Mouse (Mus musculus) megakaryocyte, embryonic 14.5 days (primary cell): Measurements from ENCODE around the gene Actn2. TPM values are rescaled to one million over a fixed set of nuclear protein-coding genes. Genes with fewer than 3 reads are reported as not detected.

ENCODE experiments used
- H3K27me3 ChIP-seq: replicated peaks from 2 replicates; pipeline ENCODE3; 2012; ENCODE audit warnings: inconsistent platforms
- H3K36me3 ChIP-seq: replicated peaks from 2 replicates; pipeline ENCODE3; 2012; ENCODE audit warnings: low read length, inconsistent platforms, mixed read lengths
- H3K4me1 ChIP-seq: 2 replicates; pipeline ENCODE4 v1.6.1; 2012; ENCODE audit warnings: inconsistent platforms
- H3K4me3 ChIP-seq: replicated peaks from 2 replicates; pipeline ENCODE3; 2012; ENCODE audit warnings: moderate library complexity, mild to moderate bottlenecking, inconsistent platforms
- H3K9me3 ChIP-seq: 2 replicates; pipeline ENCODE4 v1.6.1; 2012; ENCODE audit warnings: inconsistent platforms
- FLI1 ChIP-seq: IDR thresholded peaks from 2 replicates; pipeline ENCODE4 v1.6.1; 2012; ENCODE audit warnings: low read length, inconsistent platforms, mixed read lengths
- GATA1 ChIP-seq: IDR thresholded peaks from 3 replicates; pipeline ENCODE4 v1.6.1; 2012; ENCODE audit warnings: mixed read lengths, low read length, inconsistent platforms, borderline replicate concordance
- polyA plus RNA-seq: library from polyadenylated mRNA; stranded (reverse); fragments of >175 nt; gene quantifications from 2 replicates; pipeline ENCODE4 v1.2.3, GENCODE M21; 2012; ENCODE audit warnings: low replicate concordance; ENCODE audit not compliant: insufficient read depth

Gene Actn2
- polyA plus RNA-seq, 1 experiment = 0.04 TPM

DNA sequence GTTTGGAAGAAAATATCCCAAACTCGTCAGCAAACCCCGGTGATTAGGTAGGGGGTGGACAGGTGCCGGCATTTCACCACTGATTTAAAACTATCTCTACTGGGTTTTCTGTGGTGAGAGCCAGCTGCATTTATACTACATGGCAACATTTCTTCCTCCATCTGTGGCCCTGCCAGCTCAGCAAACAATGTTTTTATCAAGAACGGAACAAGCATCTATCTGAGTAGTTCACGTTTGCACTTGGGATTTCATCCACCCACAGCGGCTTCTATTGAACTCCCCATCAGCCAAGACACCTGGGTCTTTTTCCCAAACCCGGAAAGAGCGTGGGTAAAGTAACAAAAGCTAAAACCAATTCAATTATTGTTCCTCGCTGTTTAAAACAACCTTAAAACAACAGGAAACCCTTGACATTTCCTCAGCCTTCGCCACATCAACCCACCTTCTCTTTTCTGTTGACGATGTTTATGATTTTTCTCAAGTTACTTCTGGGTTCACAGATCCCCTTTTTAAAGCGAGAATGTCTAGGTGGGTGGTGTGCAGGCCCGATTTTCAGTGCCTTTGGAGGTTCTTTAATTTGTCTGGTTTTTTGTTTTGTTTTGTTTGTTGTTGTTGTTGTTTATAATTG lies 8.8 kb upstream of the Actn2 start:
- TF ChIP-seq FLI1 (no peak), GATA1 (no peak)
- Histone ChIP-seq H3K9me3 (0 out of 2 replicates have a peak, but pooled peaks cover 3% of the 10 kb centered on the region), H3K27me3 (no peaks in the 10 kb centered on the region), H3K4me1 (no peaks in the 10 kb centered on the region), H3K36me3 (no peaks in the 10 kb centered on the region), H3K4me3 (no peak overlapping the region)

DNA sequence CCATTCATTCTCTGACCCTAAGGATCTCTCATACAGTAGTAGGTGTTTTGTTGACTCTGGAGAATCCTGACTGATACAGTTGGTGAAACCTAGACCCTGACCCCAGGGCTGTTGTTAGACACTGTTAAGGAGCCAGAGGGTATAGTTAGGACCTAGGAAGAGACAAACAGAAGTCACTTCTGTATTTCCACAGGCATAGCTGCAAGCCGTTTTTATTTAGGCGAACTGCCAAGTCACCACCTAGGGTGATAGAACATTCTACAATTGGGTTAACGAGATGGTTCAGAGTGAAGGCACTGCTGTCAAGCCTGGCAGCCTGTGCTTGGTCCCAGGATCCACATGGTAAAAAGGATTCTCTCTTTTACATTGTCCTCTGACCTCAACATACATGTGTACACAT lies 6.3 kb upstream of the Actn2 start:
- Histone ChIP-seq H3K4me3 (no peak overlapping the region), H3K4me1 (no peaks in the 10 kb centered on the region)

DNA sequence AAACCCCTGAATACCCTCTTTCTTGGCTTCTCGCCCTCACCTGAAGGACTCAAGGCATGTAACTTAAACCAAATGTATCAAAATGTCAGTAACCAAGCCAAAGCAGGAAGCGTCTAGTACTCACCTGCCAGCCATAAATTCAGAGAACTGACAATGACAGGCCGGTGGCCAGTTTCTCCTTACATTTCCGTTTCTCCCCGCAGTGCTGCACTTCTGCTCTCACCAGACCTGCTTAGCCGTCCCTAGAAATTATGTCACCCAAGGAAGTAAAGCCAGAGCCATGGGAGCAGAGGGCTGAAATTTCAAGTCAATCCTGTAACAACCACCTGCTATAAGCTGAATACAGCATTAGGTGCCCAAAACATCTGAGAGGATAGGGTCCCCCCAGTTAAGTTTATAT lies 887 bp upstream of the Actn2 start:
- Histone ChIP-seq H3K9me3 (peaks cover 3% of the 10 kb centered on the region; the same call in 1 of the 2 replicates), H3K4me3 (no peak overlapping the region), H3K27me3 (peaks cover 24% of the 10 kb centered on the region), H3K36me3 (no peaks in the 10 kb centered on the region), H3K4me1 (peaks cover 9% of the 10 kb centered on the region)
- no peak for TF ChIP-seq FLI1
- no peak for TF ChIP-seq GATA1

More for the DNA sequence above, 6.3 kb upstream of the Actn2 start:
- H3K9me3 ChIP-seq = no peaks in the 10 kb centered on the region
- no peaks in the 10 kb centered on the region for H3K27me3 ChIP-seq
- TF ChIP-seq FLI1 = no peak
- TF ChIP-seq GATA1 = no peak
- no peaks in the 10 kb centered on the region for H3K36me3 ChIP-seq

DNA sequence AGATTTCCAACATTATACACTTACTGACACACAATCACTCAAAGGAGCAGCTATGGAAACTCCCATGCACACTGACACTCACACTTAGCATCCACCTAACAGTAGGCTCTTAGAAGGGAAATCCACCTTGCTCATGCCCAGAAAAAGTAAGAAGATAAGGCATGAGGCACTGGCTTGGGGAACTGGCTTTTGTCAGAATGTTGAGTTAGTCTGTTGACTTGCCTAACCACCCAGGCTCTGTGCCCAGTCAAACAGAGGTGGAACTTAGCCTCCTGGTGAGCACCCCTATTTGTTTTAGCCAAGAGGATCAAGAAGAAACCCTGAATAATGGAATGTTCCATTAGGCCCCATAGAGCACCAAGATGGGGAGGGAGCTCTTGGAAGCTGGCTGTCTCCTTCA lies 1.1 kb downstream of the Actn2 start:
- Histone ChIP-seq H3K9me3 (peaks cover 3% of the 10 kb centered on the region; the same call in 1 of the 2 replicates), H3K36me3 (no peaks in the 10 kb centered on the region), H3K4me3 (no peak overlapping the region), H3K4me1 (peaks cover 9% of the 10 kb centered on the region), H3K27me3 (peaks cover 24% of the 10 kb centered on the region)
- TF ChIP-seq FLI1 (no peak), GATA1 (no peak)

DNA sequence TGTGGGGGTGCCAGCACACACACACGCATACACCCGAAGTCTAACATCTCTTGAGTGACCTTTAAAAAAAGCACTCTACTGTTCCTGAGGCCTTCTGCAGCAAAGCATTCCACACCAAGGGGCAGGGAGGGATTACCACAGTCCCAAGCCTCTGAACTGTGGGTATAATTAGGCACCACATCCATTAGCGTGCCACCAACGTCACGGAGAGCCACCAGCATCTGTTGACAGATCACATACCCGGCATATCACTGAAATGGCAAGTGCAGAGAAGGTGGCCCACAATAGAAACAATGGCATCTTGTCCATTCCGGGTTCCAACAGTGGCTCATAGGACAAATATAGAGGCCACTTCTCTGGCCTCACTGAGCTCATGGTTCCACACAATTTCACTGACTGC lies 2.8 kb downstream of the Actn2 start:
- Histone ChIP-seq H3K27me3 (peaks cover 24% of the 10 kb centered on the region), H3K4me3 (no peak overlapping the region), H3K9me3 (peaks cover 3% of the 10 kb centered on the region; the same call in 1 of the 2 replicates), H3K4me1 (peaks cover 14% of the 10 kb centered on the region), H3K36me3 (no peaks in the 10 kb centered on the region)
- TF ChIP-seq FLI1 (no peak), GATA1 (no peak)

DNA sequence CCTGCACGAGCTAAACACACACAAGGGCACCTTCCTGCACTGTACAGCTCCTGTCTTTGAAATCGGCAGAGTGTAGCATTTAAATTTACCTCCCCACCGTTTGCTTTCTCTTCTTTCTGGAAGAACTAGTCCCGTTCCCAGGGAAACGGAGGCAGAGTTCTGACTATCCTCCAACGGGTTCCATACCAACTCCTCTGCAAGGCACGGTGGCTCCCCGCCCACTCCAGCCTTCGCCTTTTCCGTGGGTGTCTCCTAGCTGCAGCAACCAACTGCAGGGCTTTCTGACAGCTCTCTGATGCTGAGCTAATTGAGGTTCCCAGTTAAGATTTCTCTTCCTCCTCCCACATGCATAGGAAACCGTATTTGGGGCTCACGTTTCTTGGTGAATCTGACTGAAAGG lies 6.5 kb downstream of the Actn2 start:
- Histone ChIP-seq H3K4me3 (no peak overlapping the region), H3K9me3 (no peaks in the 10 kb centered on the region), H3K27me3 (peaks cover 4% of the 10 kb centered on the region), H3K36me3 (no peaks in the 10 kb centered on the region), H3K4me1 (peaks cover 5% of the 10 kb centered on the region; the same call in 1 of the 2 replicates)
- no peak for TF ChIP-seq FLI1
- TF ChIP-seq GATA1 = no peak

DNA sequence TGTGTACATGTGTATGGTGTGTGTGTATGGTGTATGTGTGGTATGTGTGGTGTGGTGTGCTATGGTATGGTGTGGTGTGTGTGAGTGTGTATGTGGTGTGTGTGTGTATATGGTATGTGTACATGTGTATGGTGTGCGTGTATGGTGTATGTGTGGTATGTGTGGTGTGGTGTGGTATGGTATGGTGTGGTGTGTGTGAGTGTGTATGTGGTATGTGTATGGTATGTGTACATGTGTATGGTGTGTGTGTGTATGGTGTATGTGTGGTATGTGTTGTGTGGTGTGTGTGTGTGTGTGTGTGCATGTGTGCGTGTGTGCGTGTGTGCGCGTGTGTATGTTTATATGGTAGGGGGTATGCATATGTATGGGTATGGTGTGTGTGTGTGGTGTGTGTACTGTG lies 9.0 kb downstream of the Actn2 start:
- no peak for TF ChIP-seq GATA1
- TF ChIP-seq FLI1 = no peak
- peaks cover 5% of the 10 kb centered on the region; the same call in 1 of the 2 replicates for H3K4me1 ChIP-seq
- peaks cover 2% of the 10 kb centered on the region for H3K27me3 ChIP-seq
- H3K4me3 ChIP-seq = peak overlapping the region; percentile 10
- H3K36me3 ChIP-seq = no peaks in the 10 kb centered on the region
- H3K9me3 ChIP-seq = no peaks in the 10 kb centered on the region

DNA sequence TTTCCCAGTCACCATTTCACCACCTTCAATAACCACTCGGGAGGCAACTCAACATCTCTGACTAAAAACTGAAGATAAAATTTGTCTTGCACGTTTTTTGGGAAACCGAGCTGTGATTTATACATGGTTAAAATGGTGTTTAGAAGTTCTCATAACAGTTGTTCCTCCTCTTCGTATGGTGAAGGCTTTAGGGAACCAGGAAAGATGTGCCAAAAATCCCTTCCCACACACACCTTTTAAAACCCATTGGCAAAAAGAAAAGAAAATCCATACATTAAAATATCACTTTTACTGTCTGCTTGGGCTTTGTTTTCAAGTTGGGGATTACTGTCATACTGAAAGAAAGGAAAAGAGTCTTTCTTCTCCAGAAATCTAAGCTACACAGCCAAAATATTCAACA lies 12.2 kb downstream of the Actn2 start:
- no peak for TF ChIP-seq FLI1
- TF ChIP-seq GATA1 = no peak
- H3K36me3 ChIP-seq = no peaks in the 10 kb centered on the region
- H3K27me3 ChIP-seq = peaks cover 2% of the 10 kb centered on the region
- H3K4me3 ChIP-seq = no peak overlapping the region
- H3K9me3 ChIP-seq = no peaks in the 10 kb centered on the region
- H3K4me1 ChIP-seq = peaks cover 5% of the 10 kb centered on the region; the same call in 1 of the 2 replicates

DNA sequence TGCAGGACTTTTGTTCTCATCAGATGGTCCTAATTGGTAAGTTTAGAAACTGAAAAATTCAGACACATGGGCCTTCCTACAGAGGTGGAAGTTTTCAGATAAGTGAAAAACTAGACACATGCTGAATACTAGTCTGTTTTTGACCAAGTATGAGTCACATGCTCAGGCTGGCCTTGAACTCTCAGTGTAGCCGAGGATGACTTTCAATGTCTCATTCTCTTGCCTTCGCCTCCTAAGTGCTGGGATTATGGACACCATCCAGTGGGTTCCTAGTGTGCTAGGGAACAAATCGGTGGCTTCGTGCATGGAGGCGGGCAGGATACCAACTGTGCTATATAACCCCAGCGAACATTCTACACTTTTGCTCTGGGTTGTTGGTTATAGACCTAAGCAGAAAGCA lies 13.0 kb downstream of the Actn2 start:
- Histone ChIP-seq H3K9me3 (no peaks in the 10 kb centered on the region), H3K4me1 (no peaks in the 10 kb centered on the region), H3K4me3 (no peak overlapping the region), H3K27me3 (peaks cover 2% of the 10 kb centered on the region), H3K36me3 (no peaks in the 10 kb centered on the region)
- TF ChIP-seq GATA1 (no peak), FLI1 (no peak)

DNA sequence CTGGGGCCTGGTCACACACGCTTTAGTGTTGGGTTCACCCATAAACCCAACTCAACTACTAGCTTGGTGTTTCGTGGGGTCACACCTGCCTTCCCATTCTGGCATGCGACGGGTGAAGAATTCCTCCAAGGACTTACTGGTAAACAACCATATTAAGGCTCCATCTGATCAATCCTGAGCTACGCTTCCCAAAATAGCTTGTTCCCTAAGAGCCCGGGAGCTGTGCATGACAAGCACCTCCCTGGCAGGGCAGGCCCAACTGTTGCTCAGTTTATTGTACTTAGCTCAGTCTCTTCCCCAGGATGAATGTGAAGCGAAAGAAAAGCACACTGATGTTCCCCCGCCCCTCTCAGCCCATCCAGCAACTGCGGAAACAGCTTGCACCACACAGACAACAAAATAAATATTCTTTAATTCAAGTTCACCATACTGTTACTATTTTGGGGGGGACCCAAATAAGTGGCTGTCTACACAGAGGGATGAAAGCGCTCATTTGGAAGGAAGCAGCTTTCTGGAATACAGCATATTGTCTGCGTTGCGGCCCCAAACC lies 17.4 kb downstream of the Actn2 start:
- TF ChIP-seq GATA1 (no peak), FLI1 (no peak)

DNA sequence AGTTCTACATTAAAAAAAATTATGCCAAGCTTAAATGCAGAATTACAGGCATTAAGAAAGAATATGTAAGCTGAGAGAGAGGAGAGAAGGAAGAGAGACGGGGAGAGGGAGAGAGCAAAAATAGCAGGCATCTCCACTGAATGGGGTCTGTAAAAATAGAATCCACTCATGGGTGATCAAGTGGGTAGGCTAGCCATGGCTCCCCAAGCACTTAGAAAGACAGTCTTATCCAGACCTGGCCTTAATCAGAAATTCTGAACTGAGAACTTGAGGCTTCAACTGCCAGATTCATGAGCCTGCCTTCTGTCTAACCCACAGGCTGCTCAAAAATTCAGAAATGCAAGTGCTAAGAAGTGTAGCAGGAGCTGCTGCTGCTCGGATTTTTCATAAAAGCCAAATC lies 20.4 kb downstream of the Actn2 start:
- Histone ChIP-seq H3K9me3 (no peaks in the 10 kb centered on the region), H3K27me3 (peaks cover 8% of the 10 kb centered on the region), H3K4me1 (no peaks in the 10 kb centered on the region), H3K4me3 (no peak overlapping the region), H3K36me3 (no peaks in the 10 kb centered on the region)
- no peak for TF ChIP-seq FLI1
- no peak for TF ChIP-seq GATA1

More for the DNA sequence above, 17.4 kb downstream of the Actn2 start:
- no peaks in the 10 kb centered on the region for H3K36me3 ChIP-seq
- no peaks in the 10 kb centered on the region for H3K9me3 ChIP-seq
- no peaks in the 10 kb centered on the region for H3K4me1 ChIP-seq
- no peak overlapping the region for H3K4me3 ChIP-seq
- peaks cover 6% of the 10 kb centered on the region for H3K27me3 ChIP-seq
